Mouse (Mus musculus): ENCODE measurements at regions not wholly inside any gene's neighbourhood (a gene's known extent, or its start where the extent isn't known, plus 50 kb on each side); places are given as distances from the start of the nearest gene placed in this dataset.

DNA sequence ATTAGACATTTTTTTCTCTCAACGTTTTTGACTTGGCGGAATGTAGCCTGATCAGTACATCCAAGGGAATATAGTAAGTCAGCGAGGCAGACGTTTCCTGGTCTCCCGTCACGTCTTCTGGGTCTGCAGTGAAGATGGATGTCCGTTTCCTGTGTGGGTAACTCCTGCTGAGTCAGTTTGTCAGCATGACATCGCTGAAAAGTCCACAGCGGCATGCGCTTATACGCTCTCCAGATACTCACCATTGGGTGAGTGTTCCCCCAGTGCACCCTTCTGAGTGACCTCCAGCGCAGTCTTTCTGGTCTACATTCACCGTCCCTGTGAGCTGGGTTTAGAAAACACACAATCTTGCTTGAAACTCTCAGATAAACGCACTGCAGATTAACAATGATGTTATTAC is 58.5 kb upstream of the Klf6 start:
- no peak for DNase-seq

DNA sequence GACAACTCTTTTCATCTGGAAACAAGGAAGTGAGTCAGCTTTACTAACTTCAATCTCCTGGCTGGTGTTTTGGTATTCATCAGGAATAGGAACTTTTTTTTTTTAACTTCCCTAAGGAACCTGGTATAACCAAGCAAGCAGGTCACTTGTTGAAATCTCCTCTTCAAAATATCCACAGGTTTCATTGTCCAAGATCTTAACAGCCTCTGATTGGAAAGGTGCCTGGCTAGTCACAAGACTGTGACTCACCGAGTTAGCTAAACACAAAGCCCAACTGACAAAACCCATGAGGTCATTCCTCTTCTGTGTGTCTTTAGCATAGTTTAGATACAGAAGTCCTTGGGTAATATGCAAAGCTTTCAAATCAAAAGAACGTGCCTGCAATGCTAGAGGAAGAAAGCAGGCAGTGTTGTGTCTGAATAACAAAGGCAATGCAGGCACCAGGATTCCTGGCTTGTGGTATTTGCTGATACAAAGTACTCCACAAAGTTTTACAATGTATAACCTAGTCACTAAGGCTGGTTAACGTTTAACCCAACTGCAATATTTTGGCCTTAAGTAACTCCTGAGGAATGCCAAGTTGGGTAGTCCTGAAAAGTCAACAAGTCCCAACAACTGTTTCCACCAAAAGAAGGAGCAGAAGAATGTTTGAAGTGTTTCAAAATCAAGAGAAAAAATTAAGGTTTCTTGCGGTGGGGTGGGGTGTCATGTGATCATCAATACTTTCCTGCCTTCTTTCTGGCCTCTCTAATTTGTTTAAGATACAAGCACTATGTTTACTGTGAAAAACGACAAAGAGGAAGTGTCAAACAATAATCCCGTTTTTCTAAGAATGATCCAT is 57.5 kb upstream of the Klf6 start:
- peak; percentile 91 for DNase-seq

DNA sequence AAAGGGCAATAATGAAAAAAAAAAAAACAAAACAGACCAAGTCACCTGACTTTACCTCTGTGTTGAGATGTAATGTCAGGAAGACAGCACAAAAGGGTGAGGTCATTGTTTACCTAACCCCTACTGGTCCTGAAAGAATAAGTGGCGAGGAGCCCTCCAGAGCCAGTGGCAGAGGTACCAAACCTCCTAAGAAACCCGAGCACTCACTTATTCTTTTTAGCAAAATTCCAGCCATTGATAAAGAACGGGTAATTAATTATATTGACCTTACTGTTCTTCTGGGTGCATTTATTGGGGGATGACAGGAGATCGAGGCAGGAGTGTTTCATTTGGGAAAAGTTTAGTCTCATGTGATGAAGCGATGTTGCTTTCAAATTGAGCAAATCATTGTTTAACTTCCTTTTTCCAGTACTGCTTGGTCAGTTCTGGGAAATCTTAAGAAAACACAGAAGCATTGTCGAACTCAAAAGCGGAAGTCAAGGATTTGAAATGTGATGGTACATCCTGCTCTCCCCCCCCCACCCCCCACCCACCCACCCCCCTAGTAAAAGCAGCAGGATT is 56.8 kb upstream of the Klf6 start:
- DNase-seq, result no peak

DNA sequence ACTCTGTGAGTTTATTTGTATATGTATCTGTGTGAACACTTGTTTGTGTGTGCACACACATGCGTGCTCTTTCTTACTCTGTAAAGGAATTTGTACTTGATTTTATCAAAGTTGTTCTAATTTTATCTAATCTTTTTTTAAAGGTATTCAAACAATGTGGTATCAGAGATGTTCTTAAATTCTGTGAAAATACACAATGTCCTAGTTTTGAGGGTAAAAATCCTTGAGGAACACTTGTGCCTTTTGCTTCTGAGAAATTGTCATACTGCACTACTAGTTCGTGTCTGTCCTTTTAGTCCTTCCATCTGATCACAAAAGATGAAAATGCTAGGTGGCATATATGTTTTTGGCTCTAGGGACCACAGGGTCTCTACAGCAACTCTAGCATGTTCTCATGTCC is 52.9 kb upstream of the Klf6 start:
- DNase-seq, result no peak
